Mouse (Mus musculus): Measurements from ENCODE around the gene Akap12. TPM values are rescaled to one million over a fixed set of nuclear protein-coding genes. Genes with fewer than 3 reads are reported as not detected.
A peak's percentile ranks its signal among the peaks of the same experiment; 100 is the strongest.

Gene Akap12
- total RNA-seq (2021) = 10 to 100 TPM; 39.3 to 44.8 TPM
- long read RNA-seq, experiment 1, full-length matches to known transcripts = 2 of 12 reads
- long read RNA-seq, experiment 1, partial matches to known transcripts = 3 of 12 reads
- long read RNA-seq, experiment 1, other reads (novel, unspliced or antisense) = 7 of 12 reads
- long read RNA-seq, experiment 2, full-length matches to known transcripts = 5 of 14 reads
- long read RNA-seq, experiment 2, partial matches to known transcripts = 3 of 14 reads
- long read RNA-seq, experiment 2, other reads (novel, unspliced or antisense) = 6 of 14 reads

DNA sequence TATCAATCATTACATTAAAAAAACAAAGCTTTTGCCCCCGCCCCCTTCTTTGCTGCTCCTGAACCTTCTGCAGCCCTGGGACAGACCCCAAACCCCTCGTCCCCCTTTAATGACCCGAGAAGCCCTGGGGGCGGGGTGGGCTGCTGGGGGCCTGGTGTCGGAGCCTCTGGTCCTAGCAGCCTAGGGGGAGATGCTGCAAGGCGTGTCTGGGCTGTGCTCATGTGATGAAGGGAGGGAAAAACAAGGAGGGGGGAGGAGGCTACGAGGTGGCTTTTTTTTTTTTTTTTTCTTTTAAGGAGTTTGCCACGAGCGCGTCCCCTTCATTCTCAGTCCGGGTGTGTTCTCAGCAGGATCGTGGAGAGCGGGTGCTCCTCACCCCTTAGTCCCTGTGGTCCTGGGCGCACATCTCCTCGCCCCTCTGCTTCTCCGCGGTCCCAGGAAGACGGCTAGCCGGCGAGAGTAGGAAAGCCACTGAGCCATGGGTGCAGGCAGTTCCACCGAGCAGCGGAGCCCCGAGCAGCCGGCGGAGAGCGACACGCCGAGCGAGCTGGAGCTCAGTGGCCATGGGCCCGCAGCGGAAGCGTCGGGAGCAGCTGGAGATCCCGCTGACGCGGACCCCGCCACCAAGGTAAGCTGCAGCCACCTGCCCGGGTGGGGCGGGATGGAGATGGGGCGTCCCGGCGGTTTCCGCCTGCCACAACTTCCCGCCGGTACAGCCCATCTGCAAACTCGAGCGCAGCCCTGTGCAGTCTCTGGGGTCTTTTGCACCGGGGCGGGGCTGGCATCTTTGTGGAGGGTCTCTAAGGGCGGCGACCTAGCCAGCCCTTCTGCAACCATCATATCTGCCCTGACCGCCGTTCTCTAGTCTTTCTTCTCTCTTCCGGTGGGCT is at the start of gene Akap12:
Akap12 (plus strand) TSS at position 340 of the 890 bp plus-strand sequence.
- peak; percentile 66 for DNase-seq

DNA sequence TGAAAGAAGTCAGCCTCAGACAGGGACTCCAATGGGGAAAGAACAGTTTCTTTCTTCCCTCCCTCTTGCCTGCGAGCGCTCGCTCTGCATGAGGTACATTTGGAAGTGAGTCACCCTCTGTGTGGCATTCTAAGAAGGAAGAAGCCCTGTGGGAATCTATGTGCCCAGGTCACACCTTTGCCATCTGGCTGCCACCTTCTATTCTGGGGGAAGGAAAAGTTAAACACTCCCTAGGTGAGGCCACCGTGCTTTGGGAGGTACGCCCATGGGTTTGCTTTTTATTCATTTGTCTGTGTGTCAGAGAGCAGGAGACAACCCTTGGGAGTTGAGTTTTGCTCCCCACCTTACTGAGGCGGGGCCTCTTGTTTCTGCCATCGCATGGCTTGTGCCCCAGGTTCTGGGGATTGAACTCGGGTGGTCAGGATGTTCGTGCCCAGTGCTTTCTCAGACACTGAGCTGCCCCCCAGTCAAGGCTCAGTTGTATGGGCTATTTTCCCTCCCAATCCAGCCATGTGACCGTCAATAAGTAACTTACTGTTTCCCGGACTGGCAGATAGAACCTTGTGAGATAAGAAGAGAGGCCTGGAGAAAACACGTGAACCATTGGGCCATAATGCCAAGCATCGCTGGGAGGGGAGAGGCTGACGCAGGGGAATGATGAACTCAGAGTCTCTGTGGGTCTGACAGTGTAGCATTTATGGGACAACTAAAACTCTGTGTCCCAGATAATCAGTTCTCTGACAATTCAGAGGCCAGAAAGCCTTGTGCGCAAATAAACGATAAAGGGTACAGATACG is 35.4 kb upstream of the Akap12 start:
- DNase-seq = no peak

DNA sequence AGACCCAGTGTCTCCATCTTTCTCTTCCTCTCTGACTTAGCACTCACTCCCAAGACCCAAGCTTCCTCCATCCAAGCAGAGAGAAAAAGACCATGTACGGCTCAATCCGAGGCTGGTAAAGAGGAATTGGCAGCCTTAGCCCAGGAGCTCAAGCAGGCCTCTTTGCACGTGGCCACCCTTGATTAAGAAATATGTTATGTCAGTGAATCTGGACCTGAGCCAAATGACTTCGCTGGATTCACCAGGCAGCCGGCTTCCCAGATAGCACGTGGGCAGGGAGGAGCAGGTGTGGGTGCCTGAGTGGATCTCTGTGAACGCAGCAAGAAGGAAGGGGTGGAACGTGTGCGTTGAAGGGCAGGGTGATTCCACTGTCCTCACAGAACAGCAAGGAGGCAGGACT is 33.1 kb upstream of the Akap12 start:
- DNase-seq = peak; percentile 61

DNA sequence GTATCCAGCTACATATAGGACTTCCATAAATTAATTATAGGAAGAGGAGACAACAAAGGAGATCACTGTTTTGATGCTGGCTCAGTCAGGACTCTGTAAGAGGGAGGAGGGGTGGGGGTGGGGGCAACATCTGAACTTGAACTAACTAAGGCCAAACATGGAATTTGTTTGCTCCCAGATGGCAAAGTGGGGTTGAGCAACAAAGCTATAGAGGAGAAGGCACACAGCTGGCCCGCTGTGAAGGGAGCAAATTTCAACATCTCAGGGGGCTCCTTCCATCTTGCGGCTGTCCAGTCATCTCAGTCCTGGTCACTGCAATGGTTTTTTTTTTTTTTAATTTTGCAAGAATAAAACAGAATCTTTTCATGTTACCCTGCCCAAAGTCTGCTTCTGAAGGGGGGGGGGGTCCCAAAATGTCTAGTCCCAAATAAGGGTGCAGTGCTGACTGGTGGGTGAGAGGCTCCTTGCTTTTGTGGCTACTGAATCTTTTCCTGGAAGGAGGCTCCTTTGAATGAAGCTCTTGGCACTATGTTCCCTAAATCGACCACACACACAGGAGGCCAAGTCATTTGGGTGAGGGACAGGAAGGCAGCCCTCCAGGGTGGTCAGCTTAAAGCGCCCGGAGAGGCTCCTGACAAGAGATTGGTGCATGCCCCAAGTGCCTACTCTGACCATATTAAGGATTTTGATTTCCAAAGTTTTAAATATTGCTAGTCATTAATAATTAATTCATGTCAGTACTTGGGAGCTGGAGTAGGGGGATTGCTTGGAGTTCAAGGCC is 26.2 kb upstream of the Akap12 start:
- no peak for DNase-seq

DNA sequence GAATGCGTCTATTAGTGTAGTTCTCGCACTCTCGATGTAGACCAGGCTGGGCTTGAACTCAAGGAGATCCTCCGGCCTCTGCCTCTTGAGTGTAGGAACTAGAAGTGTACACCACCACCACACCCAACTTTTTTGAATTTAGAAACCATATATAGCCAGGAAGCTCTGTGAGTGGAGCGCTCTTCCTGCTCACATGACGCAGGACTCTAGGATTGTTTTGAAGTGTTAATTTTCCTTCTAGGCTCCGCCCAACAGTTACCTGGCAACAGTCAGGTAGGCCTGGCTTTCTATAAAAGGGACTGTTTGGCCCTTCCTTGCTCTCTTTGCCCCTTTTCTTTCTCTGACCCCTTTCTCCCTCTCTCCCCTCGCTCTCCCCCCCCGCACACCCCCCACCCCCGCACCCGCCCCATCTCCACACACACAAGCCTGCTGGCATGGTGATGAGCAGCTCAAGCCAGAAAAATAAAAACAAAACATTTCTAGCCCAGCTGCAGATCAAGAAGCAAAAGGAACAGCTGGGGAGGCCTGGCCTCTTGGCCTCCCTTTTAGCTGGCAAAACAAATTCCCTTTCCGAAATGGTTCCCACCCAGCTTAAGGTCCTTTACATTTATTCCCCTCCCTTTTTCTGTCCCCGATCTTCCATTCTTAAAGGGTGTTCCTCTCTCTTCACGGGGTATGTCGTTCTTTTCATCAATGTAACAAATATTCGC is 22.4 kb upstream of the Akap12 start:
- no peak for DNase-seq

DNA sequence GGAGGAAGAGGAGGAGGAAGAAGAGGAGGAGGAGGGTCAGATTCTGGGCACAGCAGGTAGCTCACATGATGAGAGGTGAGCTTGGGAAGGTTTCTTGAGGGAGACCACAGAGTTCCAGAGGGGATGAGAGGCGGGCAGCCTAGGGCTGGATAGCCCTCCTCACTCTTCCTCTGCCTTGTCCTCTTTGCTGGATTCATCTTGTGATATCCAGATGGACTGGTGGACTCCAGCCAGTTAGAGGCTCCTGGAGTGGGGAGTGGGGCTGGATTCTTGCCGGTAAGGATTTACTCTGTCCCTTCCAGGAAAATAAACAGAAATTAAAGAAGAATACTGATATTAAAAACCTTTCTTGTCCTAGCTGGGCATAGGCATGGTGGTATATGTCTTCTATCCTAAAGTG is 20.4 kb upstream of the Akap12 start:
- DNase-seq = no peak

DNA sequence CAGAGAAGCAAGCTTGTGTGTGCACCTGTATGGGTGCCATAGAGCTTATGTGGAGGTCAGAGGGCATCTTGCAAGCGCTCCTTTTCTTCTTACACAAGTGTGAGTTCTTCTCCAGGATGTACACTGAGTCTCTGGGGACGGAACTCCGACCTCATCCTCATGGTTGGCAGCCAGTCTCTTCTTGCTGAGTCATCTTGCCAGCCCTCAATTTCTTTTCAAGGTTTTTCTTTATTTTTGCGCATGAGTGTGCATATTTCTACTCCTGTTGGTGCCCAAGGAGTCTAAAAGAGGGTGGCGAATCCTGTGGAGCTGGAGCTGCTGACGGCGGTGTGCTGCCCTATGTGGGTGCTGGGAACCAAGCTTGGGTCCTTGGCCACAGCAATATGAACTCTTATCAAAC is 19.8 kb upstream of the Akap12 start:
- DNase-seq = peak; percentile 8

DNA sequence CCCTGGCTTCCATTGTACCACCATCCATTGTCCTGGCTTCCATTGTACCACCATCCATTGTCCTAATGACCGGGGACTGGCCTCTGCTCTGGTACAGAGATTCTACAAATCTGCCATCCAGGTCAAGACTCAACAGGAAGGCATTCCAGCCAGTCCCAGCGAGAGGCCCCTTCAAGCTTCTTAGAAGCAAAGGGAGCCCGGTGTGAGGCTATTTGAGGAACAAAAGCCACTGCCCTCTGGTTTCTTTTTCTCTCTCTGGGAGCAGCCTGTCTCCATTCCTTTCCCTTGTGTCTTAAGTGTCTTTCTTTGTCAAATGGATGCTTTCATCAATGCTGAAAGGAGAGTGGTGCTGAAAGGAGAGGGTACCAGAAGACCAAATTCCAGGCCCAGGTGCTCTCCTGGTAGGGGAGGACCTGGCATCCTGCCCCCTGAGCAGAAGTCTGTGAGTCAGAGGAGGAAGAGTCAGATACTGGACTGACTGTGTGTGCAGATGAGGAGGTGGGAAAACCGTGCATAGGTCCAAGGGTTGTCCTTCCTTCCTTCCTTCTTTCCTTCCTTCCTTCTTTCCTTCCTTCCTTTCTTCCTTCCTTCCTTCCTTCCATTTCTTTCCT is 16.8 kb upstream of the Akap12 start:
- DNase-seq = no peak

DNA sequence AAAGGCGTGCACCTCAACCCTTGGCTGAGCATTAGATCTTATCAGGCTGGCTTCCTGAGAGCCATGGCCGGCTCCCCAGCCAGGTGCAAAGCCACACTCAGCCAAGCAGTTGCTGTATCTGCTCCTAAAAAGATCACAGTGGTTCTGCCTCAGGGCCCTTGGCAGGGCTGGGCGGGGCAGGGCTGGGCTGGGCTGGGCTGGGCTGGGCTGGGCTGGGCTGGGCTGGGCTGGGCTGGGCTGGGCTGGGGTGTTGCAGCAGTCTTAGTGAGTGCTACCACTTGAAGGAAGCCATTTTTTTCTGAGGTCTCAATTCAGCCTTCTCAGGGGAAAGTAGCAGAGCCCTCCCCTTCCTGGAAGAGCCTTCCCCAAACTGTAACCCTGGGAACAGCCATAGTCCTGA is 15.5 kb upstream of the Akap12 start:
- no peak for DNase-seq

DNA sequence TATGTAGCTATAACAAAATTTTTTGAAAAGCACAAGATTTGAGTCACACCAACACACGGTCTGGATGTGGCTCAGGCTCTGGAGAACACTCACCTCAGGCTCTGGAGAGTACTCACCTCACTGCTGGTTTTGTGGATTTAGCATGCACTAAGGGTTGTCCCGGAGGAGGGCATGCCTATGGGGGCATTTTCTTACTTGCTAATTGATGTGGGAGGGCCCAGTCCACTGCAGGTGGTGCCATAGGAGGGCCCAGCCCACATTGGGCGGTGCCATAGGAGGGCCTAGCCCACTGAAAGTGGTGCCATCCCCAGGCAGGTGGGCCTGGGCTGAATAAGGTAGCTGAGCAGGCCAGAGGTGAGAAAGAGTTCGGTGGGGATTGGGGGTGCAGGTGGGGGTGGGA is 12.6 kb upstream of the Akap12 start:
- no peak for DNase-seq

DNA sequence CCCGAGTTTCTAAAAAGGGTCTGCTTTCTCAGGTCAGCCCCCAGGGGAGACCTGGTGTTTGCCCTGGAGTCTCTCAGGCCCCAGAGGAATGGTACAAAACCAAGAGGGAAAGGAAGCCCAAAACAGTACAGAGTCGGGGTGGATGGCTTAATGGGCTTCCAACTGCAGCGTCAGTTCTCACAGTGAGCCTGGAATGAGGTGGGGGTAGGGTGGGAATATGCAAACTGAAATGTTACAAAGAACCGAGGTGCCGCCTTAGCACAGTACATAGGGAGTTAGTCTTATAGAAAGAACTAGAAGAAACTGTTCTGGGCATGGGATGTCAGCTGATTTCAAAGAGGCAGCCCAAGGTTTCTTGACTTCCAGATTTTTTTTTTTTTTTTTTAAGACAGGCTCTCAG is 11.7 kb upstream of the Akap12 start:
- DNase-seq = no peak

DNA sequence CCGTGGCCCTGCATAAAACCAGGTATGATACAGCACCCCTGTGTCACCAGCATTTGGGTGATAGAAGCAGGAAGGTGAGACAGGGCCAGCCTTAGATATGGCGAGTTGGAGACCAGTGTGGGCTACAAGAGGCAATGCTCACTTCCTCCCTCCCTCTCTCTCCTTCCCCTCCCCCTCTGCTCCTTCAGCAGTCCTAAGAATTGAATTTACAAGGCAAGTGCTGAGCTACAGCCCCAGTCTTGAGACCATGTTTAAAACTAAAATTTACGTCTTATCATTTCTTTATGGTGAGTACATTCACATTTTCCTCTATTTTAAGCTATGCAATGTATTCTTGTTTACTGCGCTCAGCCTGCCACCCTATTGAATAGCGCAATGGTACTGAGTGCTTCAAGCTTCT is 5.3 kb upstream of the Akap12 start:
- no peak for DNase-seq

DNA sequence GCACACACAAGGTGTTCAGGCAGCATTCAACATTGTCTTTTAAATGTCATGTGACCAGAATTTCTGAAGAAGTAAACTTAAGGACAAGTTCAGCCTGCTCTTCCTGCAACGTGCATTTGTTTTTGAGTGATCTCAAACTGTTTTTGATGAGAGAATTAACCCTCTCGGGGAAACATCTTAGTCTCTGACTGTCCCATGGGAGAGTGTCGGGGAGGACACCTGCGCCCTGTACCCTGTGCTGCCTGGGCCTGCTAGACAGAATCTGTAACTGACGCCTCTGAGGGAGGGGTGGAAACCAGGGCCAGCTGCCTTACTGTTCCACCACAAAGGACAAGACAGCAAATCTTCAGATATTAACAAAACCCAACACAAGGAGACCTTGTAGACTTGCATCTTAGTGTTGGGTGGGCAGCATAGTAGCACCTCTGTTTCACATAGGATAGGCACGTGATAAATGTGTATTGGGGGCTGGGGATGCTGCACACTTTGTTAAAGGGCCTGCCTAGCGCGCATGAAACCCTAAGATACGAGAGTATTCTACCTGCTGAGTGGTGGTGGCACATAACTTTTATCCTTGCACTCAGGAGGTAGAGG is 4.7 kb upstream of the Akap12 start:
- DNase-seq = no peak

DNA sequence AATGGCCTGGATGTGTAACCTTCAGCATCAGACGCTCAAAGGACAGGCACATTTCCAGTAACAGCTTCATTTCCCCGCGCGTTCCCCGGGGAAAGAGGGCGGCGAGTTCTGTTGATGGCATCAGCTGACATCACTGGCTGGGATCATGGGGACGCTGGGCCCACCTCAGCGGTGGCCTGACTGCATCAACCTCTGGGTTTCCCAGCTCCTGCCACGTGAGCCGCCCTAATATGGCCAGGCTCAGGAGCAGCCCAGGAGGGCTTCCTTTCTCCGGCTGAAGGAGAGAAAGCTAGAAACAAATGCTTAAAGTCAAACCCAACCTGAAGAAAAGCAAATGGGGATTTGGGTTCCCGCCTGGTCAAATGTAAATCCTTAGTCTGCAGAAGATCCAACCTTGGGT is 539 bp upstream of the Akap12 start:
- DNase-seq = peak; percentile 38

DNA sequence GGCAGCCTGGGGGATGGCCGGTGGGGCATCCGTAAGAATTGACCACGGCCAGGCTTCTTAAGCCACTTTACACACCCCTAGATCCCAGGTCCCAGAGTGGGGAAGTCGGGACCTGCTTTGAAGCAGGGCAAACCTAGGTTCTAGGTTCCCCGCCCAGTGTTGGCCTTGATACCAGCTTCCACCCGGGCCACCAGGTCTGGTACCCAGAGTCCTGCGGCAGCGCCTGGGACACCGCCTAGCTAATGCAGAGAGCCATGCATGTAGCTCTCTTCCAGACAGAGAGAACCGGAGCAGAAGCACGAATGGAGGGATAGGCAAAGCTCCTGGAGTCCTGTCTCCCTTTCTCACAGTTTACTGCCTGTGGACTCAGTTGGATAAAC is 741 bp downstream of the Akap12 start:
- peak; percentile 40 for DNase-seq

DNA sequence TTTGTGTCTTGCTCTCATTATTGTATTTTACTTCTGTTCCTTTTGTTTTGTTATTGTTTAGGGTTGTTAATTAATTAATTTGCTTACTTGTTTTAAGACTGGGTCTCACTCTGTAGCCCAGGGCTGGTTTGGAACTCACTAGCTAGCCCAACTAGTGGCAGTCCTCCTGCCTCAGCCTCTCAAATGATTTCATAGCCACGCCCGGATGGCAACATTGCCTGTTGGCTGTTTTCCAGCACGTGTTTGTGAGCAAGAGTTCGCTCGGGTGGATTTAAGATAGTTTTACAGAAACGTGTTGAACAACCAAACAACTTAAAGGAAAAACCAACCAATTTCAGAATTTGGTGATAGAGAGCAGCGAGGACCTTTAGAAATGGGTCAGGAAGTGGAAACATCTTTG is 1.3 kb downstream of the Akap12 start:
- no peak for DNase-seq

DNA sequence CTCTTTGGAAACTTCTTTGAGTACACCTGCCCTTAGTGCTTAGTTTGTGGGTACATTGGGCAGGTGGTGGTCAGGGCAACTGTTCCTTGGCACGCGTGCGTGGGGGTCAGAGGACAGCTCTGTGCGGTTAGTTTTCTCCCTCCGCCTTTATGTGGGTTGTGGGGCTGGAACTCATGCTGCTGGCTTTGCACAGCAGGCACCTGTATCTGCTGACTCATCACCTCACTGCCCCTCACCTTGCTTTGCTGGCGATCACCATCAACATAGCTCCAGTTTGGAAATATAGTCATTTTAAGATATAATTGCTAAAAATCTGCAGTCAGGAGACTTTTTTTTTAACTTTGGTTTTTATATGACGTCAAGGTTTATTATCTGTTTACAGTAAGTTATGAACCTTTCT is 2.0 kb downstream of the Akap12 start:
- DNase-seq = no peak

DNA sequence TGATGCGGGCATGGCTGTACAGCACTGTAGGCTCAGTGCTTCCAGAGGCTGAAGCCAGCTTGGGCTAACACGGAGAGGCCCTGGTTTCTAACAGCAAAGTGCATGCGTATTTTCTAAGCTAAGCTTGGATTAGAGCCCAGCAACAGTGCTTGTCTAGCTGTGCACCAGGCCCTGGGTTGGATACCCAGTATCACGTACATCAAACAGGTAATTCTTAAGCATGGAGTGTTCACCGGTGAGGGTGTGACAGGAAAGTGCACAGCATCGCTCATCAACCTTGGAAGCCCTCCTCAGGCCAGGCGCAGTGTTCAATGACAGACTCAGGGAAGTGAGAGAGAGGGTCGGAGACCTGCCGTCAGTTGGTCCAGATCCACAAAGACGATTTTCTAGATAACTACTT is 9.4 kb downstream of the Akap12 start:
- no peak for DNase-seq

DNA sequence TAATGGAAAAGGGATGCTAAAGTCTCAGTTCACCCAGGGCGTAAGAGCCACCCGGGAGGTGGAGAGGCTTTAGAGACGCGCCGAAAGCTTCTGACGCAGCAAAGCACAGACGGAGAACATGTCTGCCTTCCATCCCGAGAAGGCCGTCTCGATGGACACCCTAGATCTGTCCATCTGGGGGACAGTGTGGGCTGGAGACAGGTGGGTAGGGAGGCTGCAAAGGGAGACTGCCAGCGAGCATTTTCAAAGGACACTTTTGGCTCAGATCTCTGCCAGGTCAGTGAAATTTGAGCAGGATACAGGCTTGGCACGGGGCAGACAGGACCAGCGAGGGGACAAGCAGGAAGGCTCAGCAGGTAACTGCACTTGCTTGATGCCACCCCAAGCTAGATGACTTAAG is 9.9 kb downstream of the Akap12 start:
- no peak for DNase-seq

DNA sequence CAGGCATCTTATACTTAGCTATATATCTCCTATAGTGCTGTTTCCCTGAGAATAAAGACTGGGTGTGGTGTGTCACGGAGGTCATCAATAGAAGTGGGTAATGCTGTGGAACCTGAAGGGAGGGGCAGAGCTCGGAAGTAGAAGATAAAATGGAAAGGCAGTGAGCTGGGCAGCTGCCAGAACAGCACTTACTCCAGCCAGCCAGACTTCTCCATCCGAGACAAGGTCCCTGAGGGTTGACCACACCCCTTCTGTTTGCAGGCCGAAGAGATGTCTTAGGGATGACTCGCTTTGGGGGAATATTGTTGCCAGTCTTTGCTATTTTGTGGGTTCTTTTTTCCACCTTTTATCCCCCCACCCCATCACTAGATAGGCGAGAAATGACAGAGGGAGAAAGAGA is 11.9 kb downstream of the Akap12 start:
- DNase-seq = peak; percentile 18

DNA sequence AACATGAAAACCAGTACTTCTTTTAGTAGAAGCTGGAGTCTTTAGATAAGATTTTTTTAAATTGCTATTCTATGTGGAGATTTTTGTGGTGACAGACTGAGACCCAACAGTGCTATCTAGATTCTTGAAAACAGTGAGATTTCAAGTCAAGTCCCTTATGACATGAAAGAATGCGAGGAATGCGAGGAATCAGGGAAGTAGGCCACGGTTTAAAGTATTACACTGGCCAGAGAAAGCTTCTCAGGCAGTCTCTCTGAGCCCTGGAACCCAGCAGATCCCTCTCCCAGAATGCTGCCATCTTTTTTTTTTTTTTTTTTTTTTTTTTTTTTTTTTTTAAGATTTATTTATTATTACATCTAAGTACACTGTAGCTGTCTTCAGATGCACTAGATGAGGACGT is 16.2 kb downstream of the Akap12 start:
- DNase-seq = no peak

Measured in adrenal gland, postnatal 10 days (tissue).